Mouse (Mus musculus) left cerebral cortex, adult 18-20 months (tissue): ENCODE data around the gene Clca2. TPM values are rescaled to one million over a fixed set of nuclear protein-coding genes. Genes with fewer than 3 reads are reported as not detected.

Experiments
- DNase-seq, 2 experiments: peaks; one replicate each; pipeline ENCODE4 v3.0.0; 2021 to 2022; ENCODE audit warnings: low spot score in 2 of 2, mixed read lengths in 1 of 2
- long read RNA-seq, 2 experiments: library from polyadenylated mRNA; stranded (forward); transcript quantifications; one replicate each; pipeline ENCODE4 v2.0.0; 2021
- total RNA-seq, 2 experiments: library from RNA; stranded (reverse); gene quantifications; 2 replicates each; pipeline ENCODE4 v1.2.3; 2021

Clca2 gene
- not detected for total RNA-seq
- long read RNA-seq, experiment 1 = 0 reads
- long read RNA-seq, experiment 2 = 0 reads

DNA sequence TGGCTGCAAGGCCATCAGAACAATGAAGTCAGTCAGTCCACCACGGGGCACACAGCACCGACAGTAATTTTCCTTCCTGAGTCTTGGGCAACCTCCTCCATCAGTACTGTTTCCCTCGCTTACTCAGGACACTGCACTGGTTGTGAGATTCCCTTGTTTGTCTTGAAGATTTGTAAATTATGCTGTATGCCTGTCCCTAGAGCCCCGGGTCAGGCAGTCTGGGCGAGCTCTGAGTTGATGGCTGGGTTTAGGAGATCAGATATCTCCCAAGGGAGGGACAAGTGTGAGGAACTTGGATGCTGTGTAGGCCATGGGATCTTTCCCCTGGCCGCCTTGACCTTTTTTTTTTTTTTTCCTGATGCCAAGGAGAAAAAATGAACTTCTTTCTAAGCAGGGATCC lies at the start of gene Clca2:
Gene Clca2, minus strand, starts transcription at position 153 of the 400 bp plus-strand sequence.
- DNase-seq = no peak

DNA sequence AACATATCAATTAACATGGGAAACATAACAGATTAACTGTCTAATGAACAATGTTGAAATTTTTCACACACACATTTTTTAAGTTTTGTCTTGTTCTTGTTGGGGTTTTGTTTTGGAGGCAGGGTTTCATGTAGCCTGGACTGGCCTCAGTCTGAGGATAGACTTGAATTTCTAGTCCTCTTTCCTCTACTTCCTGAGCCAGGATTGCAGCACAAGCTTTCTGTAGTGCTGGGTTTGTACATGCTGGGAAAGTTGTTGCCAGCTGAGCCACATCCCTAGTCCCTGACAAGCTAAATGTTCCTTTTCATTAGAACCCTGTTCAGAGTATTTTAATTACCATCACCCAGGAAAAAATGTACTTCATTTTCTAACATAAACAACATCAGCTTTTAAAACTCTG lies 48.7 kb upstream of the Clca2 start:
- no peak for DNase-seq

DNA sequence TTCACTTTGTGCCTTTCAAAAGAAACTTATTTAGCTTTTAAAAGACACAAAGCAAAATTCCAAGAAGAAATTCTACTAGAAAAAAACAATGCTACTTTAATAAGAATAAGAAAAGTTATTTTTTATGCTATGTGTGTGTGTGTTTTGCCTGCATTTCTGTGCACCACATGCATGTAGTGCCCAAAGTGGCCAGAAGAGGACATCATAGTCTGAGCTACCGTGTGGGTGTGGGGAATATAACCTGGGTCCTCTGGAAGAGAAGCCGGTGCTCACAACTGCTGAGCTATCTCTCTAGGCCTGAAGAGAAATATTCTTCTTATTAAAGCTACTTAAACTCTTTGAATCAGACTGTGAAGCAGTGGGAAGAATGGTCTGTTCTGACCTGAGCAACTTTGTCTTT lies 48.2 kb upstream of the Clca2 start:
- no peak for DNase-seq

DNA sequence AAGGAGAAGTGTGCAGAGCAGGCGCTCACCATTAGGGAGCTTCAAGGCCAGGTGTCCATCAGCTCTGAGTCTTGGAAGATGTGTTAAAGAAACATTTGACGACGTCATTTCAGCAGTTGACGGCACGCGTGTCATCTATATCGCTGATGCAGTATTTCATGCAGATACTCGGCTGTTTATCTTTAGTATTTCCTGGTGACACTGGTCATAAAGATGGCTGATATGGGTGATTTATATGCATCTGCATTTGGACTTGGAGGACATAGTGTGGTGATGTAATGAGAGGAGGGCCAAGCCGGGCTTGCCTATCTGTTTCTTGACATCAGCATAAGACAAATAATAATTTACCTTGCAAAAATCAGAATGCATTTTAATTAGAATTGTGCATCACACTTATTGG lies 47.6 kb upstream of the Clca2 start:
- no peak for DNase-seq

DNA sequence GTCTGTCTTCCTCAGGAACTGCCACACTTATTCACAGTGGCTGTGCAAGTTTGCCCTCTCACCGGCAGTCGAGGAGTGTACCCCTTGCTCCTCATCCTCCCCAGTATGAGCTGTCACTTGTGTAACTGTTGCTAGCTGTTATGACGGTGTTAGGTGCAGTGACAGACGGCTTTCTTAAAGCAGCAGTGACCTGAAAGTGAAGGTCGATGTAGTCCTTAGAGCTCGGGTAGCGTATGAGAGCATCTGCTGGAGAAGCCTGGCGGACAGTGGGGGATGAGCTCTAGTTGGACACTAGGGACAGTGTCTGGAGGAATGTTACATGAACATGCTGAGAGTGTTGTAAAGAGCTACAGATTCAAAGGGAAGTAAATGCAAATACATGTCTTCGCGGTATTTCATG lies 44.6 kb upstream of the Clca2 start:
- no peak for DNase-seq

DNA sequence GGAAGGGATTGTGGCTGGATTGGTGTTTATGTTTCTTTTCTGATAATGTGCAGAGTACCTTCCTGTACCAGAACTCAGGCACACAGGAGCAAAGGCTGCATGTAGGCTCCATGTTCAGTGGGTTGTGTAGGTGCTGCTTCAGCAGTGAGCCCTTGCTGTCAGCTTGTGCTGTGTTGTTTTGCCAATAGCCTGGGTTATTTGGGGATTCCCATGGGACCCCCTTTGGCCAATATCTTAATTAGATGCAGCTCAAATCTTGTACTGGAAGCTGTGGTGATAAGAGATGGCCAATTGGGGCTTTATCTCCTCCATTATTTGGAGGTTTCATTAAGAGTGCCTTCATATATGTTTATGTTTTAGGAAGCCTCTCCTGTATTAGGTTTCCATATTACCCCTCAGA lies 43.7 kb upstream of the Clca2 start:
- DNase-seq = no peak

DNA sequence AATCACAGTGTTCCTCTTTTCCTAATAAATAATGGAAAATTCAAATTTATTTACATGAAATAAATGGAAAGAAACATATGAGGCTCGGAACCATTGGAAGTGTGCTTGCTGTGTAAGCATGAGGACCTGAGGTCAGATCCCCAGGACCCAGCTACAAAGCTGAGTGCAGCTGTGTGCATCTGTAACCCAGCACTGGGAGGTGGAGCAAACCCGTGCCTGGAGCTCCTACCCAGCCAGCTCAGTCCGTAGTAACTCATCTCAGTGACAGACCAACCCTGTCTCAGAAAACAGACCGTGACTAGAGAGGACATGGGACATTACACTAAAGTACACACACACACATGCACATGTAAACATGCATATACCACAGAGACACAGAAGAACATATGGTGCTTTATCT lies 41.0 kb upstream of the Clca2 start:
- DNase-seq = no peak

DNA sequence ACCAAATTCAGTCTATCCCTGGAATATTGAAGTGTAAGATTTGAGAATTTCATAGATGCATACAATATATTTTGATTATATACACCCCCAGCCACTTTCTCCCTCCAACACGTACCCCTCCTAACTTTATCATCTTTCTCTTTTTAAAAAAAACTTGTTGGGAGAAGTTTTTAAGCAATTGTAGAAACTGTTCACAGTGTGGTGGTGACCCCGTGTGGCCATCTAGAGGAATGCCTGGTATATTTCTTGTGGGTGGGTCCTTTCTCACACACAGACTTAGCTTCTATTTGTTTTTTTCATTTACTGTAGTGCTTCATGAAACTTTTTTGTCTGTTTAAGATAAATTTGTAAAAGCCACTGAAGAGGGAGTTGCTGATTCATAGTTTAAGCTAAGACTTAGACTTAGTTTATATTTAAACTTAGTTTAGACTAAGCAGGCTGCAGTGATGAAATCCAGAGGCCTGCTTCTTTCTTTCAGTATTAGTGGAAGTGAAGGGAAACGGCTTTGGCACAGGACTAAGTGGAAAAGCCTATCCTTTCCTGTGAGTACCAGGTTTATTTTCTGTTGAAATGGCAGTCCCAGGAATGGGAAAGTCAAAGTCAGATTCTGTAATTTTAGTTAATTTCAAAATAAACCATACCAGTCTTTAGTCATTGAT lies 32.1 kb upstream of the Clca2 start:
- DNase-seq = peak; percentile 53 to 54

DNA sequence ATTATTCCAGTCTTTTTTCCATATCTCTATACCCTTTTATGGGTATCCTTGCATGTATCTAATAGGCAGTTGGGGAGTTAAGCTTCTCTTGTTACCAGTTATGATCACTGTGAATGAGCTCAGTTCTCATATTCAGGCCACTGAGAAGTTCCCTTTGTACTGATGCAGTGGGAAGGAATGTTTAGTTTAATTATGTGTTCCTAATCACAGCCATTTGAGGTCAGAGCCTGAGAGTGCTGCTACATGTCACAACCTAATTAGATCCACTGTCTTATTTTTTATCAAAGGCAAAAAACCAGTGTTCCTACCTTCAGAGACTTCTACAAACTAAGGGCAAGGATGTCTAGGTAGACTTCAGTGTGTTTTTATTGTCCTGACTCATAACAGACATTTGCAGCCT lies 30.1 kb upstream of the Clca2 start:
- DNase-seq = no peak

DNA sequence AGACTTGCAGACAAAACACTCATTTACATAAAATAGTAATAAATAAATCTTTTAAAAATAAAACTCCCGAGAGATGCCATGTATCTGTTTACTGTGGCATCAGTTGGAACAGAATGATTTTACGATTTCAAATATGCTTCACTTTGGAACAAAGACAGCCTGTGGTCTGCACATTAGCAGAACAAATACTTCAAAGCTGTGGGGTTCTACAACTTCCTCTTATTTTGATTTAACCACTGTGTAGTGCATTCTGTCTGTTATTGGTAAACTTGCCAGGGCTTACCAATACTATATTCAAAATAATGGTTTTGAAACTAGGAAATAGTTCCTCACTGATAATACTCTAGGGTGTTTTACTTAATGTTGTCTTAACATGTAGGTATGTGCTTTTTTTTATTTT lies 27.4 kb upstream of the Clca2 start:
- no peak for DNase-seq

DNA sequence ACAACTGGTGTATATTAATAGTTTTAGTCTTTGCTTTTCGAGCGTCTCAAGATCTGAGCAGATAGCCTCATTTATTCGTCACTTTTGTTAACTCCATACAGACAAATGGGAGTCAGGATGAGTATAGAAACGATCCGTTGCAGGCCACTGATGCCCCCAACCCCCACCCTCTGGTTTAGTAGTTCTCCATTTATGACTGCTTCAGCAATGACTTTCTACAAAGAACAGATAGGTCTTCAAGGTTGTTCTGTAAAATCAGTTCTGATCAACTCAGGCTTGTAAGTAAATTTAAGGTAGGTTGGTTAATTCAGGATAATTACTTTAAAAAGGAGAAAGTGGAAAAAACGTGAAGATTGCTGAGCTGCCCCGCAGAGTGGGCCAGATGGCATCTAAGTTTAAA lies 20.2 kb upstream of the Clca2 start:
- no peak for DNase-seq

DNA sequence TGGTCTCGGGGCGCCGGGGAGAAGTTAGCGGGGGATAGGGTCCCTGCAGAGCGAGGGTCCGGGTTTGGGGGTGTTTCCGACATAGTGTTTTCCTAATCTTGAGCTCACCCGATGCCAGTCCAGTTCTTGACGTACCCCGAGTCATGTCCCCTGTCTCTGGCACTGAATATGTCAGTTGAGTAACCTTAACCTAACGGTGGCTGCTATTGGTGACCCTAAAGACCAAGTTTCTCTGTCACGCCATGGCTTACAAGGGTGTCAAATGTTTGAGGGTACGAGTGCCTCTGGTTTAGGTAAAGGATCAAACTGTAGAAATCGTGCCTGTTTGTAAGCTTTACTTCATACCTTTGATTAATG lies 19.7 kb upstream of the Clca2 start:
- DNase-seq = no peak

DNA sequence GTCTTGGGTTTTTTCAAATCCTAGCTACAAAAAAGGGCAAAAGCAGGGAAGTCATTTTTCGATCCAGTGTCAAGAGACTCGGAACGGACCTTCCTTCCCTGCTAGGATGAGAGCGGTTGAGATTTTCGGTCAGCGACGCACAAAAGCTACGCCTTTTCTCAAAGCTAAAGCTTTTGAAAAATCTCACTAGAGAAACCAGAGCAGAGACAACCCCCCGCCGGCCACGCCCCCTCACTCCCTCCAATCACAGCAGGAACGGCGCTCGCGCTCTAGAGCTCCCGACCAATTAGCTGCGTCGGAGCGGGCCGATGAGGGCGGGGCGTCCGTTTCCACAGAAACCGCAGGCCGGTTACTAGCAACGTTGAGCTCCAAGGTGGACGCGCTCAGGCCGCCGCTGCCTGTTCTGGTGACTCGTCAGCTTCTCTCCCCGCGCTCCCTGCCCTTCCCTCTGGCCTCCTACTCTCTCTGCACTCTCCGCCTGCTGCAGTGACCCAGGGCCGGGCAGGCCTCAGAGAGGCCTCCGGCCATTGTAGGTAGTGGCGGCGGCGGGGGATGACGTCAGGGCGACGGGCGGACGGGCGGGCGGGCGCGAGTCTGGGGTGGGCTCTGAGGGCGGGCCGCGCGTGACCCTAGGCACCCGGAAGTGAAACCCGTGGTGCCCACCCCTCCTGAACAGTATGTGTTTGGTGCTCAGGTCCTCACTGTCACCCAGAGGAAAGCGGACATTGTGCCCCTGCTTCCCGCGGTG lies 19.2 kb upstream of the Clca2 start, which contains the start of gene Odf2l:
Gene Odf2l, plus strand, starts transcription at position 335 of the 748 bp plus-strand sequence.
- DNase-seq = peak; percentile 97 to 98

DNA sequence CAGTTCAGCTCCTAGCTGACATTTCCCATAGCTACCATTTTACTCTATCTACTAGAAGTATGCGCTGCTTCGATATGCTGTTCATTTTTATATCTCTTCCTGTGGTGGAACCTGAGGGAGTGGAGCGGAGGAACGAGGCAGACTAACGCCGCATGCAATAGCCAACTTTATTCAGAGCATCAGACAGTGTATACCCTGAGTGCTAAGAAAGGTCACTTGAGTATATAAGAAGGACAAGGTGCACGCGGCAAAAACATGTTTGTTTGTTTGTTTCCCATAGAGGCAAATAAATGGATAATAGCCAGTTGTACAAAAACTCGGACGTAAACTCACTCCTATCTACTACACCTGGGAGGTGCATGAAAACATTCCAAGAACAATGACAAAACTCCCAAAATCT lies 18.4 kb upstream of the Clca2 start:
- DNase-seq = no peak

DNA sequence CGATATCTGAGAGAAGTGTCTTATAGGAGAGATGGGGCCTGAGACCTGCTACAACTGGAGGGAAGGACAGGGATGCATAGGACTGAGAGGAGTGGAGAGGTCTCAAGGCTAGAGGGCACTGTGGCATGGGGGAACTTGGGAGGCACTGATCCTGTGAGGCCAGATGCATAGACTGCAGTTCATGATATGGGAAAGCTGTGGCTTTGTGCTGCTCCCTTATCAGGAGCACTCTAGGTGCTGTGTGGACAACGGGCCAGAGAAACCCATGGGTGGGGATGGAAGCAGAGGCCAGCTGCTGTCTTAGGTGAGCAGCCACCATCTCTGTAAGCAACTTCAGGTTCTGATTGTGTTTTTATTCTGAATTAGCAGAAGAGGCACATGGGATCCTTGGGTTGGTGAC lies 15.9 kb upstream of the Clca2 start:
- DNase-seq = no peak

DNA sequence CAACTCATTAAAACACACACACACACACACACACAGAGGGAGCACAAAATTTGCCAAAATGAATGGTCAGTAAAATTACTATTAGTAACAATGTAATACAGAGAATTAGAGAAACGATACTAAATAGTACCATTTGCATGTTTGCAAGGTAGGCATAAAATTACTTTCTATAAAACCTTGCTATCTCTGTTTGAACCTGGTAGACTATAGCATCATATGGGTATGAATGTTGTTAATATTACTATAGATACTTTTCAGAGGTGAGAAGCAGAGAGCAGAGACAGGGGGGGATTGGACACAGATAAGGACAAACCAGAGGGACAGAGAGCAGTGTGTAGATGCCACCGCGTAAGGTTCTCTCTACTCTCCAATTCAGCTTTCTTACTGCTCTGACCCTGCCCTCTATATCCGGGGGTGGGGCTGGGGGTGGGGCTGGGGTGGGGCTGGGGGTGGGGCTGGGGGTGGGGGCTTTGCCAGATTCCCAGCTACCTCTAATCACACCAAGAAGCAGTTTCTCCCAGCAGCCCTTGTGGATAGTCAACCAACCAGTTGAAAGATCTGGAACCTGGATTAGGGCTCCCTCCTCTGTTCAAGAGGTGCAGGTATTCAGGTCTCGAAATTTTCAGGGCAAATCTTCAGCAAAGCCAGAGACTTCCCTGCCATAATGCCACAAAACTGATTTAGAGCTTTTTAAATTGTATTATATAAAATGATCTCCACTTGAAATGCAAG lies 6.7 kb upstream of the Clca2 start:
- no peak for DNase-seq

DNA sequence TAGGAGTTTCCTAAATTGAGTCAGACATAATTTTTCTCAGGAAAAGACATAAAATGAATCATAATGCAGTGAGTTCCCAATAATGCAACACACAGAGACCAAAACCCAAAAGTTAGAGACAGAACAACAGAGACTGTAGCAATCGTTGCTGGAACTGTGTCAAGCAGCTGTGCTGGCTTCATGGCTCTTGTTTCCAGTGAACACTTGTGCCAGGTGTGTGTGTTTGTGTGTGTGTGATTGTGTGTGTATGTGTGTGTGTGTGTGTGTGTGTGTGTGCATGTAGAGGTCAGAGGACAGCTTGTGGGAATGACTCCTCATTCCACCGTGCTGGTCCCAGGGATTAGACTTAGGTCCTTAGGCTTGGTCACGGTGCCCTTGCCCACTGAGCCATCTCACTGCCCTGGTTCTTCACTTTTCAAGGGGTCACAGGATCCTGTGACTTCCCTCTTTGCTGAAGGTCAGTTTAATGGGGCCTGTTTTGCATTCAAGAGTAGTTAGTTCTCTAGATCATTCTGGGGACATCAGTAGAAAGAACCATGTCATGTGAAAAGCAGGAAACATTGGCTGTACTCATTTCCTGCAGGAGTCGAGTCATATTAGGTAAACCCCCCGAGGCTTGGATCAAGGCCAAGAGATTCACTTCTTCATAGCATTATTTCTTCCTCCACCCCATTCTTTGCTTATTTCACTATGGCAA lies 6.0 kb upstream of the Clca2 start:
- no peak for DNase-seq

DNA sequence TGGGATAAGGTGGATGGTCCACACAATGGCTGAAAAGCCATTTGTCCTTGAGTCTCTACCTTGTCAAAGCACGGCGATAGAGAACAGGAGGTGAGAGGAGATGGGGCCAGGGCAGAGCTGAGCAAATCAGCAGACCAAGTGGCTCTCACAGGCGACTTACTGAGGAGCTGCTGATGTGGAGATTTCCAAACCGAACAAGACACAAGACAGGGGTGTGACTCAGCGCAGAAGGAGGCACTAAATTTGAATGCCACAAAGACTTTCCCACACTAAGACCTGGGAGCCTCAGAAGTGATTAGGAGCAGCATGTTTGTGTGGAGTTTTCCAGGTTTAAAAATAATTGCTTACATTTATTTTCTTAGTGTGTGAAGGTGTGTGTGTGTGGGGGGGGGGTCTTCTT lies 4.5 kb upstream of the Clca2 start:
- no peak for DNase-seq

DNA sequence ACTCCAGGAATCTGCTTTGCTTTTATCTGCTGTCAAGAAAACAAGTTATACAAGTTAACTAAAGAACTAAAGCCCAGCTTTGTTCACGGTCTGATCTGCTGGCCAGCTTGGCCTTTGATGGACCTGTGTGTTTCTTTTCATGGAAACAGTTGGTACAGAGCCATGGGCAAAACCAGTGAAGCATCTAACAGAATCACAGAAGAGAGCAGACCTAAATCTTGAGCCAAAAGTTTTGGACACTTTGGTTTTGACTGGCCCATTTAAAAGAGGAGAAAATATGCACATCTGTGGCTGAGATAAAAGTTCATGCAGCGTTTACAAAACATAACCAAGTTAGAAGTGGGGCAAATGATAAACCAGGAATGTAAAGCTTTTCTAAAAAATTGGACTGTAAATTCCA lies 4.1 kb upstream of the Clca2 start:
- DNase-seq = no peak

DNA sequence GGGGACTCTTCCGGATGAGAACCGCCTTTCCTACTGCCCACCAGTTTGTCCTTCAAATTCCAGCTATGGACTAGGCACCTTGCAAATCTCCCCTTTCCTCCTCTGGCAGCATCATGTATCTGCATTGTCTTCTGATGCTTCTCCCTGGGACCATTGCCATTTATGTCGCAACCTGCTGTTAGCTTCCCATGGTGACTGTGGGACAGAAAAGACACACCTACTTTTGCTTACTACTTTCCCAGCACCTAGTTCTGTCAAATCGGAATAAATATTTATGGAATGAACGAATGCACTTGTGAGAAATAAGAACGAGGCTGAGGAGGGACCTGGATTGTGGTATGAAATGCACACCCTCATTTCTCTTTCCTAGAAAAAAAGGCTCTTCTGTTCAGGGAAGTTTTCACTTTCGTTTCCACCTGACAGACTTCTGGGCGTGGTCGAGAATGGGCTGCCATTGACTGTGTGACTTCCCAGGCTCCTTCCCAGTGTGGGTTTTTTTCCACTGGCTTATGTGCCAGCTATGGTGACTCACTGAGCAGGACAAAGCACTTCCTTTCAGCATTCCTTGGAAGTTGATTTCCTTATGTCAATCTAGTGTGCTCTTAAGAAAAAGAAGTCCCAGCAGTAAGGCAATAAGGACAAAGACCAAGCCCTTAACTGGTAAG lies 2.8 kb upstream of the Clca2 start:
- no peak for DNase-seq
